Mouse (Mus musculus) kidney, embryonic 15.5 days (tissue): ENCODE measurements around the gene Gm10392. TPM values are rescaled to one million over a fixed set of nuclear protein-coding genes. Genes with fewer than 3 reads are reported as not detected.

Experiments used
- polyA plus RNA-seq: library from polyadenylated mRNA; unstranded; fragments of >200 nt; fragmentation: Nextera tagmentation; extraction: Ambion mirVana; gene quantifications from 2 replicates; pipeline ENCODE4 v1.2.1, GENCODE M21; 2015

Gm10392 gene
- polyA plus RNA-seq, 1 experiment from 2014 or later: 0.27 TPM

Other genes starting within 250 kb of the Gm10392 start
- 0.48 and 0.59 TPM in 2 replicates for gene Coro6, start 56.8 kb downstream of the Gm10392 start, polyA plus RNA-seq
- 5.3 and 6.9 TPM in 2 replicates for gene Ankrd13b, start 29.5 kb downstream of the Gm10392 start, polyA plus RNA-seq
- gene Git1, start 25.6 kb downstream of the Gm10392 start, polyA plus RNA-seq: 9.7 and 12.6 TPM in 2 replicates
- gene Abhd15, start 4.1 kb downstream of the Gm10392 start, polyA plus RNA-seq: 1.9 TPM in 2 replicates
- gene Trp53i13, start 3.2 kb downstream of the Gm10392 start, polyA plus RNA-seq: 34.8 and 41.2 TPM in 2 replicates
- gene Taok1, start 88.6 kb upstream of the Gm10392 start, polyA plus RNA-seq: 15.5 and 15.9 TPM in 2 replicates
- 4.0 and 5.2 TPM in 2 replicates for gene Nufip2, start 167.0 kb upstream of the Gm10392 start, polyA plus RNA-seq
- gene Cryba1, start 206.1 kb upstream of the Gm10392 start, polyA plus RNA-seq: not detected in 2 replicates
- 30.4 and 31.8 TPM in 2 replicates for gene Myo18a, start 244.0 kb upstream of the Gm10392 start, polyA plus RNA-seq